Mouse (Mus musculus): ENCODE measurements around the gene D230025D16Rik. TPM values are rescaled to one million over a fixed set of nuclear protein-coding genes. Genes with fewer than 3 reads are reported as not detected.
"Not testable (repeated sequence)": the region's sequence is repeated elsewhere in the genome, so short reads cannot be mapped to it uniquely, and the experiment has no call there.

D230025D16Rik gene
- polyA plus RNA-seq, 1 experiment from 2014 or later: 37.1 TPM

GRCm38 (mm10) chr8:105217926-105218522 lies 6.9 kb upstream of the D230025D16Rik start:
- Histone ChIP-seq H3K4me3 (no peak overlapping the region), H3K27ac (no peak overlapping the region), H3K9me3 (no peaks in the 10 kb centered on the region), H3K36me3 (replicated peaks) (no peaks in the 10 kb centered on the region), H3K27me3 (replicated peaks) (no peaks in the 10 kb centered on the region), H3K4me2 (no peak overlapping the region), H3K9ac (no peak overlapping the region), H3K4me1 (no peaks in the 10 kb centered on the region)
- peak; percentile 42; the same call in 1 of the 2 replicates for ATAC-seq (replicated peaks)
- WGBS: 84% methylated on average over 5 of the region's 5 CpGs

- WGBS: 81% methylated on average over 7 of the region's 7 CpGs
- ATAC-seq (replicated peaks): no peak
These were observed 1.1 kb upstream of the D230025D16Rik start for GRCm38 (mm10) chr8:105223850-105224249.

GRCm38 (mm10) chr8:105225272-105225593 lies 288 bp downstream of the D230025D16Rik start:
- Histone ChIP-seq H3K27me3 (replicated peaks) (no peaks in the 10 kb centered on the region), H3K4me1 (peaks cover 25% of the 10 kb centered on the region), H3K9ac (peak overlapping the region; percentile 66), H3K9me3 (no peaks in the 10 kb centered on the region), H3K27ac (peak overlapping the region; percentile 76), H3K4me3 (peak overlapping the region; percentile 59), H3K4me2 (peak overlapping the region; percentile 67), H3K36me3 (replicated peaks) (no peaks in the 10 kb centered on the region)
- ATAC-seq (replicated peaks): no peak
- 0% methylated on average over 27 of the region's 27 CpGs for WGBS

More at GRCm38 (mm10) chr8:105223850-105224249, 1.1 kb upstream of the D230025D16Rik start:
- Histone ChIP-seq H3K27ac (no peak overlapping the region), H3K36me3 (replicated peaks) (no peaks in the 10 kb centered on the region), H3K9me3 (no peaks in the 10 kb centered on the region), H3K27me3 (replicated peaks) (no peaks in the 10 kb centered on the region), H3K4me2 (0 out of 2 replicates have a peak overlapping the region, but pooled peaks have one; percentile 67), H3K4me3 (no peak overlapping the region), H3K4me1 (peaks cover 25% of the 10 kb centered on the region), H3K9ac (no peak overlapping the region)

- no peaks in the 10 kb centered on the region for H3K36me3 ChIP-seq (replicated peaks)
- peak overlapping the region; percentile 67 for H3K4me2 ChIP-seq
- no peak for ATAC-seq (replicated peaks)
- H3K9ac ChIP-seq: peak overlapping the region; percentile 66
- H3K27me3 ChIP-seq (replicated peaks): no peaks in the 10 kb centered on the region
- peaks cover 25% of the 10 kb centered on the region for H3K4me1 ChIP-seq
- H3K9me3 ChIP-seq: no peaks in the 10 kb centered on the region
- peak overlapping the region; percentile 59 for H3K4me3 ChIP-seq
- WGBS: 27% methylated on average over 6 of the region's 6 CpGs
- no peak overlapping the region for H3K27ac ChIP-seq
These were observed 972 bp downstream of the D230025D16Rik start for GRCm38 (mm10) chr8:105225917-105226316.

GRCm38 (mm10) chr8:105231503-105232320 lies 6.8 kb downstream of the D230025D16Rik start:
- no peak overlapping the region for H3K4me2 ChIP-seq
- H3K36me3 ChIP-seq (replicated peaks): 0 out of 2 replicates have a peak, but pooled peaks cover 10% of the 10 kb centered on the region
- no peak overlapping the region for H3K27ac ChIP-seq
- H3K4me1 ChIP-seq: peaks cover 8% of the 10 kb centered on the region
- no peaks in the 10 kb centered on the region for H3K27me3 ChIP-seq (replicated peaks)
- H3K9me3 ChIP-seq: no peaks in the 10 kb centered on the region
- 86% methylated on average over 12 of the region's 12 CpGs for WGBS
- no peak overlapping the region for H3K9ac ChIP-seq
- no peak for ATAC-seq (replicated peaks)
- no peak overlapping the region for H3K4me3 ChIP-seq

- H3K9ac ChIP-seq; ATAC-seq (replicated peaks); H3K27me3 ChIP-seq (replicated peaks); H3K4me1 ChIP-seq; H3K27ac ChIP-seq; H3K4me2 ChIP-seq; H3K9me3 ChIP-seq; H3K4me3 ChIP-seq: not testable (repeated sequence)
- H3K36me3 ChIP-seq (replicated peaks): 0 out of 2 replicates have a peak, but pooled peaks cover 10% of the 10 kb centered on the region
- whole genome bisulfite sequencing: 92% methylated on average over 4 of the region's 4 CpGs
These were observed 7.4 kb downstream of the D230025D16Rik start for GRCm38 (mm10) chr8:105232321-105232693.

- ATAC-seq (replicated peaks): no peak
- no peaks in the 10 kb centered on the region for H3K4me1 ChIP-seq
- H3K27me3 ChIP-seq (replicated peaks): no peaks in the 10 kb centered on the region
- no peak overlapping the region for H3K4me2 ChIP-seq
- WGBS: 77% methylated on average over 1 of the region's 1 CpGs
- no peak overlapping the region for H3K4me3 ChIP-seq
- no peak overlapping the region for H3K9ac ChIP-seq
- 0 out of 2 replicates have a peak, but pooled peaks cover 10% of the 10 kb centered on the region for H3K36me3 ChIP-seq (replicated peaks)
- H3K9me3 ChIP-seq: no peaks in the 10 kb centered on the region
- H3K27ac ChIP-seq: no peak overlapping the region
These were observed 8.4 kb downstream of the D230025D16Rik start for GRCm38 (mm10) chr8:105233126-105233935.

GRCm38 (mm10) chr8:105235206-105235605 lies 10.3 kb downstream of the D230025D16Rik start:
- peaks cover 16% of the 10 kb centered on the region for H3K36me3 ChIP-seq (replicated peaks)
- no peak for ATAC-seq (replicated peaks)
- no peak overlapping the region for H3K4me3 ChIP-seq
- no peaks in the 10 kb centered on the region for H3K27me3 ChIP-seq (replicated peaks)
- no peaks in the 10 kb centered on the region for H3K4me1 ChIP-seq
- no peak overlapping the region for H3K9ac ChIP-seq
- no peak overlapping the region for H3K4me2 ChIP-seq
- H3K9me3 ChIP-seq: no peaks in the 10 kb centered on the region
- 84% methylated on average over 1 of the region's 1 CpGs for WGBS
- no peak overlapping the region for H3K27ac ChIP-seq

- ATAC-seq (replicated peaks): no peak
- Histone ChIP-seq H3K9me3 (no peaks in the 10 kb centered on the region), H3K4me3 (no peak overlapping the region), H3K27me3 (replicated peaks) (no peaks in the 10 kb centered on the region), H3K36me3 (replicated peaks) (peaks cover 28% of the 10 kb centered on the region), H3K4me2 (no peak overlapping the region), H3K27ac (no peak overlapping the region), H3K9ac (no peak overlapping the region), H3K4me1 (no peaks in the 10 kb centered on the region)
- 91% methylated on average over 14 of the region's 14 CpGs for WGBS
These were observed 12.6 kb downstream of the D230025D16Rik start for GRCm38 (mm10) chr8:105237442-105238142.

- Histone ChIP-seq H3K4me2 (no peak overlapping the region), H3K9ac (no peak overlapping the region), H3K4me3 (no peak overlapping the region), H3K27ac (no peak overlapping the region), H3K27me3 (replicated peaks) (no peaks in the 10 kb centered on the region), H3K36me3 (replicated peaks) (peaks cover 21% of the 10 kb centered on the region), H3K4me1 (no peaks in the 10 kb centered on the region), H3K9me3 (no peaks in the 10 kb centered on the region)
- ATAC-seq (replicated peaks): no peak
- 96% methylated on average over 7 of the region's 7 CpGs for WGBS
These were observed 16.1 kb downstream of the D230025D16Rik start for GRCm38 (mm10) chr8:105241016-105241415.

- Histone ChIP-seq H3K27me3 (replicated peaks) (peaks cover 12% of the 10 kb centered on the region), H3K27ac (no peak overlapping the region), H3K9ac (no peak overlapping the region), H3K4me2 (no peak overlapping the region), H3K9me3 (no peaks in the 10 kb centered on the region), H3K4me1 (peaks cover 16% of the 10 kb centered on the region), H3K4me3 (no peak overlapping the region), H3K36me3 (replicated peaks) (peaks cover 33% of the 10 kb centered on the region)
- 95% methylated on average over 6 of the region's 6 CpGs for WGBS
- no peak for ATAC-seq (replicated peaks)
These were observed 27.0 kb downstream of the D230025D16Rik start for GRCm38 (mm10) chr8:105251954-105252353.
